Mouse (Mus musculus) stomach, embryonic 15.5 days (tissue): ENCODE measurements at regions not wholly inside any gene's neighbourhood (a gene's known extent, or its start where the extent isn't known, plus 50 kb on each side); places are given as distances from the start of the nearest gene placed in this dataset.

ENCODE experiments used
- ATAC-seq: fragments of 200-750 bp; cut with Nextera tagmentation; 2 replicates; pipeline ENCODE4 v1.8.0; 2017; ENCODE audit warnings: low read depth, moderate number of reproducible peaks, moderate TSS enrichment; ENCODE audit not compliant: insufficient read depth, low FRiP score
- H3K27ac ChIP-seq: fragments of 300-500 bp; sonication (generic); 2 replicates; pipeline ENCODE4 v1.5.1; 2015; ENCODE audit warnings: mild to moderate bottlenecking, inconsistent platforms
- H3K27me3 ChIP-seq: fragments of 300-500 bp; sonication (generic); replicated peaks from 2 replicates; pipeline ENCODE4 v1.6.1; 2015; ENCODE audit warnings: inconsistent platforms
- H3K36me3 ChIP-seq: fragments of 300-500 bp; sonication (generic); 2 replicates; pipeline ENCODE4 v1.6.1; 2015; ENCODE audit warnings: inconsistent platforms
- H3K4me1 ChIP-seq: fragments of 300-500 bp; sonication (generic); 2 replicates; pipeline ENCODE4 v1.6.1; 2015; ENCODE audit warnings: inconsistent platforms
- H3K4me2 ChIP-seq: fragments of 300-500 bp; sonication (generic); 2 replicates; pipeline ENCODE4 v1.6.1; 2015; ENCODE audit warnings: mild to moderate bottlenecking, inconsistent platforms
- H3K4me3 ChIP-seq: fragments of 300-500 bp; sonication (generic); replicated peaks from 2 replicates; pipeline ENCODE4 v1.5.1; 2015; ENCODE audit warnings: inconsistent platforms
- H3K9ac ChIP-seq: fragments of 300-500 bp; sonication (generic); 2 replicates; pipeline ENCODE4 v1.6.1; 2015; ENCODE audit warnings: inconsistent platforms
- H3K9me3 ChIP-seq: fragments of 300-500 bp; sonication (generic); 2 replicates; pipeline ENCODE4 v1.6.1; 2016; ENCODE audit warnings: inconsistent platforms
- WGBS: fragments of 180-500 bp; shearing (Covaris S2); methylation state at CpG from one replicate; pipeline ENCODE4 v1.1.7; 2015; 5-methylcytosine and 5-hydroxymethylcytosine counted together

DNA sequence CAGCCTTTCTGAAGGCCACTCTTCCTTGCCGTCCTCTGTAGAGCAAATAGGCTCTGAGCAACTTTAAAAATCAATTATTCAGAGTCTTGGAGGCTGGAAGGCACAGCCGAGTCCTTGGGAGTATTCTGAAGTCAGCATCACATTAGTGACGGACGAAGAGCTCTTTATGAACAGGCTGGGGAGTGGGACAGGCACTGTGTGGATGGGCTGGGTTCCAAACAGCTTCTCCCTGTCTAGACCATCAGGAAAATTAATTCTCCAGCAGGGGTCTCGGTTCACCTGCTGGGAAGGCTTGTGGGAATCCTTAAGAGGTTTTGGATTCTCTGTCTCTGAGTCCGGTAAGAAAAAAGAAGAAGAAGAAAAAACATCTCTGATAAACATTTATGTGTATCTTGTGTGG is 110.9 kb downstream of the Gm9817 start:
- 48% methylated on average over 6 of the region's 6 CpGs for WGBS
- Histone ChIP-seq H3K4me2 (no peak overlapping the region), H3K36me3 (no peaks in the 10 kb centered on the region), H3K4me1 (no peaks in the 10 kb centered on the region), H3K9me3 (no peaks in the 10 kb centered on the region), H3K27me3 (no peaks in the 10 kb centered on the region), H3K27ac (no peak overlapping the region), H3K9ac (no peak overlapping the region), H3K4me3 (no peak overlapping the region)
- ATAC-seq, result no peak

DNA sequence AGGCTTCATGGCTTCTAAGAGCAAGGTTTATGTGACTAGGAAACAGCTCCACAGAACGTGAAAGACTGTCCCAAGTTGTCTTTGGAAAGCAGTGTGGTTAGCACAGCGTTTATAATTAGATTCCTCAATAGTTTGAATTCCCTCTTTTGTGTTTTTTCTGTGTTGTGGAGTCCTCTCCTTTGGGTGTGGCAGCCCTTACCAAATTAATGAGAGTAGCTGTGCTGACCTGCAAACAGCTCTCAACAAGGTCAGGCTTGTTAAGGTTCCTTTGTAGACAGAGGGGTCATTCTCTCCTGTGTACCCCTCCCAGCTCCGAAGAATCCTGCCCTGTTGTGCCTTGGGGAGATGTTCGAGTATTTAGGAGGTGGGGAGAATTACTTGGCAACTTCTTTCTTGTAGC is 111.7 kb downstream of the Gm9817 start:
- no peak overlapping the region for H3K27ac ChIP-seq
- no peaks in the 10 kb centered on the region for H3K36me3 ChIP-seq
- H3K27me3 ChIP-seq, result no peaks in the 10 kb centered on the region
- H3K4me3 ChIP-seq, result no peak overlapping the region
- 55% methylated on average over 4 of the region's 4 CpGs for WGBS
- H3K9me3 ChIP-seq, result no peaks in the 10 kb centered on the region
- no peaks in the 10 kb centered on the region for H3K4me1 ChIP-seq
- no peak for ATAC-seq
- no peak overlapping the region for H3K4me2 ChIP-seq
- H3K9ac ChIP-seq, result no peak overlapping the region

GRCm38 (mm10) chr13:45192079-45192478 is 113.6 kb downstream of the Gm9817 start:
- Histone ChIP-seq H3K4me3 (no peak overlapping the region), H3K36me3 (no peaks in the 10 kb centered on the region), H3K9ac (no peak overlapping the region), H3K27ac (no peak overlapping the region), H3K9me3 (no peaks in the 10 kb centered on the region), H3K4me1 (no peaks in the 10 kb centered on the region), H3K27me3 (no peaks in the 10 kb centered on the region), H3K4me2 (no peak overlapping the region)
- no peak for ATAC-seq
- WGBS, result 65% methylated on average over 8 of the region's 8 CpGs

DNA sequence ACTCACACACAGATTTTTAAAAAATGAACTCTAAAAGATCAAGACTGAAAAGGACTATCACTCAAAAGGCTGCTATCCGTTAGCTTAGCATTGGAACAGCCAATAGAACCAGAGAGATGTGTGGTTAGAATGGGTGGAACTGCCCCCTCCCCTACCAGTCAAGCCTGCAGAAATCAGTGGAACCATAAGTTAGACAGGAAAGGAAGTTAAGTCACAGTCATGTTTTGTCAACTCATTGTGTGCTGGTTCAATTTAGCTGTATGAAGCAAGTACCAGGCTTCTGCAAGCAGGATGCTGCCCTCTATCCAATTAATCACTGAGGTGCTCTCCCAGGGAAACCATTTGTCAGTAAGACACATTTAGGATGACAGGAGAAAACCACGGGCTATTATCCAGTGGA is 117.1 kb downstream of the Gm9817 start:
- Histone ChIP-seq H3K9me3 (no peaks in the 10 kb centered on the region), H3K4me1 (no peaks in the 10 kb centered on the region), H3K9ac (no peak overlapping the region), H3K27ac (no peak overlapping the region), H3K36me3 (no peaks in the 10 kb centered on the region), H3K27me3 (no peaks in the 10 kb centered on the region), H3K4me3 (no peak overlapping the region), H3K4me2 (no peak overlapping the region)
- WGBS, result 47% methylated on average over 2 of the region's 2 CpGs
- no peak for ATAC-seq

DNA sequence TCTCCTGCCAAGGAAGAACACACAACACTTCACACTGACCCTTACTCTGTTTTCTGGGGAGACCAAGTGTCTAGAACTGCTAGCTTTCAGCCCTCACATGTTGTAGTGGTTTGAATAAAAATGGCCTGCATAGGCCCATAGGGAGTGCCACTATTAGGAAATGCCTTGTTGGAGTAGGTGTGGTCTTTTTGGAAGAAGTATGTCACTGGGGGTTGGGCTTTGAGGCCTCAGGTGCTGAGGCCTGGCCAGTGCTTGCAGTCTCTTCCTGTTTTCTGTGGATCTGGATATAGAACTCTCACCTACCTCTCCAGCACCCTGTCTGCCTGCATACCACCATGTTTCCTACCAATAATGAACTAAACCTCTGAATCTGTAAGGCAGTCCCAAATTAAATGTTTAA is 117.9 kb downstream of the Gm9817 start:
- Histone ChIP-seq H3K4me2 (no peak overlapping the region), H3K9me3 (no peaks in the 10 kb centered on the region), H3K9ac (no peak overlapping the region), H3K27me3 (no peaks in the 10 kb centered on the region), H3K27ac (no peak overlapping the region), H3K4me1 (no peaks in the 10 kb centered on the region), H3K36me3 (no peaks in the 10 kb centered on the region), H3K4me3 (no peak overlapping the region)
- no peak for ATAC-seq

DNA sequence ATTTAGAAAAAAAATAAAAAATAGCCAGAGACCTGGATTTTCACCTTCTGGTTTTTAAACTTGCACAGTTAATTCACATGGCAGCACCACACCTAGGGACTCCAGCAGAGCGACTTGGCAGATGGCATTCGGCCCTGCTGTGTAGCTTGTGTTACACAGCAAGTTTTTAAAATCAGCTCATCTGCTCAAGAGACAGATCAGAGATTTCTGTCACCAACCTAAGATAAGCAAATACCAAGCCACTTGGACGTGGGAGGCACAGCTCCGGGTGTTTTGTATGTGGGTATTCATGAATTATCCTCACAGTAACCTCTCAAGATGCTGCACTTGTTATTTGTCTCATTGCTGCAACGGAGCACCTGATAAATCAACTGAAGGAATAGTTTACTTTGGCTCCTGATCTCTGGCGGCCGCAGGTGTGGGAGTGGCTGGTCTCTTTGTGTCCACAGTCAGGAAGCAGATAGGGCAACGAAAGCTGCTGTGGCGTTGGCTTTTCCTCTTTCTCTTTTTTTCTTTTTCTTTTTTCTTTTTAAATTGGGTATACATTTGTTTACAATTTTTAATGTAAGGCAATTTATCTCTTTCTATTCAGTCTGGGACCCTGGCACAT is 122.1 kb downstream of the Gm9817 start:
- no peak overlapping the region for H3K27ac ChIP-seq
- no peak overlapping the region for H3K4me3 ChIP-seq
- no peaks in the 10 kb centered on the region for H3K36me3 ChIP-seq
- no peak overlapping the region for H3K4me2 ChIP-seq
- WGBS, result 40% methylated on average over 9 of the region's 9 CpGs
- H3K9me3 ChIP-seq, result no peaks in the 10 kb centered on the region
- no peaks in the 10 kb centered on the region for H3K27me3 ChIP-seq
- no peak overlapping the region for H3K9ac ChIP-seq
- H3K4me1 ChIP-seq, result no peaks in the 10 kb centered on the region
- no peak for ATAC-seq

DNA sequence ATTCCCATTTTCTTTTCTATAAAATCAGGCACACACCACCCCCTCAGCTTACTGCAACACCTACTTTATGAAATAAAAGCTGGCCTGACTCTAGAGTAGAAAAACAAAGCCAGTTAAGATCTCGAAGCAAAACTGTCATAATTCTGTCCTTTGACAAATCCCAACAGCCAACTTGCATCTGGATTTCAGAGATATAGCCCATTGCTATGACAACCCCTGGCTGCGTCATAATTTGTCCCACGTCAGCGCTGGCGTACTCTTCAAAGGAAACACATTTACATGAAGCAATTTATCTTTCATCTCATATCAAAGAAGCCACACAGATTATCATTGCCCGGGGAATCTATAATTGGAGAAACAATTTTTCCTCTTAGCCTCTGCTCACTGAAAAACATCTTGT is 126.4 kb downstream of the Gm9817 start:
- Histone ChIP-seq H3K4me3 (no peak overlapping the region), H3K9ac (no peak overlapping the region), H3K27ac (no peak overlapping the region), H3K36me3 (no peaks in the 10 kb centered on the region), H3K4me2 (no peak overlapping the region), H3K9me3 (no peaks in the 10 kb centered on the region), H3K4me1 (no peaks in the 10 kb centered on the region), H3K27me3 (no peaks in the 10 kb centered on the region)
- WGBS, result 63% methylated on average over 6 of the region's 6 CpGs
- no peak for ATAC-seq

DNA sequence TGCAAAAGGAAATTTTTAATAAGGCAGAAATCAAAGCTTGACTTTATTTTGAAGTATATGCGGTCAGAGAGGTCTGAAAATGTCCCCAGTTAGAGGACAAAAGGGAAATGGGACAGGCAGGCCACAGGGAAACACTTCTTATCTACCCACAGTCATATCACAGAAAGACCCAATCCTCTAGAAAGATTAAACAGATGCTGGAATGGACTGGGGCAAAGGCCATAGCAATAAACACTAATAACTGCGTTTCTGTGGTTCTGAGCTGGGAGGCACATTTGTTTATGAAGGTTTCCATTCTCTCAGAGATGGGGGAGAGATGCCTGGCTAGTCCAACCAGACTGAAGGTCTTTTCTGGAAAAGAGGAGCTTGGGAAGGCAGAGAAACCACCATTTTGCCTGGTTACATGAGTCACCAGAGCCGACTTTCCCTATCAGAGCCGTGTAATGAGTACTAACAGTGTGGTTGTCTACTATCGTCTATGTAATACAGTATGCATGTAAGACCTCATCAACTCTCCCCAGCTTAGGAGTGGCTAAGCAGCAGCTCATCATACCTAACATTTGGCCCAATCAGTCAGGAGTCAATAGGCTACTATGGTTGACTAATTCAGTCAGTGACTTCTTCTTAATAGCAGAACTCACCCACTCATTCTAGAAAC is 130.2 kb downstream of the Gm9817 start:
- Histone ChIP-seq H3K4me1 (no peaks in the 10 kb centered on the region), H3K9me3 (no peaks in the 10 kb centered on the region), H3K27me3 (no peaks in the 10 kb centered on the region), H3K4me3 (no peak overlapping the region), H3K27ac (no peak overlapping the region), H3K36me3 (no peaks in the 10 kb centered on the region), H3K9ac (no peak overlapping the region), H3K4me2 (no peak overlapping the region)
- WGBS, result 64% methylated on average over 5 of the region's 5 CpGs
- no peak for ATAC-seq

DNA sequence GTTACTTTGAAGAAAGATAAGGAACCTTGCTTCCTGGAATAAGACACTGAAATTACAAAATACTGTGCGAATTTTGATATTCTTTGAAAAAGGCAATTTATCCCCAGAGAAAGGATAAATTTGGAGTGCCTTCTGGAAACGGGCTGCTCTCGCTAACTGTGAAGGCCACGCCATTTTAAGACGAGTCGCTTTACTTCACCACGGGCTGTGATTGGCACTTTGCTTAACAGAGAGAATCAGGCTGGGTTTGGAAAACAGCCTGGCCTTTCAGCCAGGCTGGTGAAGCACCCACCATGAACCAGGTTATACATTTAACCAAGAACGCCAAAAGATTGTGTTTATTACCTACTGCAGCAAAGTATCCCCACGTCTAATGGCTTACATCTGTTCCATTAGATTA is 132.7 kb downstream of the Gm9817 start:
- H3K4me3 ChIP-seq, result no peak overlapping the region
- no peaks in the 10 kb centered on the region for H3K27me3 ChIP-seq
- WGBS, result 78% methylated on average over 9 of the region's 9 CpGs
- no peaks in the 10 kb centered on the region for H3K36me3 ChIP-seq
- no peak overlapping the region for H3K9ac ChIP-seq
- H3K27ac ChIP-seq, result no peak overlapping the region
- no peak overlapping the region for H3K4me2 ChIP-seq
- no peak for ATAC-seq
- H3K4me1 ChIP-seq, result no peaks in the 10 kb centered on the region
- H3K9me3 ChIP-seq, result no peaks in the 10 kb centered on the region

DNA sequence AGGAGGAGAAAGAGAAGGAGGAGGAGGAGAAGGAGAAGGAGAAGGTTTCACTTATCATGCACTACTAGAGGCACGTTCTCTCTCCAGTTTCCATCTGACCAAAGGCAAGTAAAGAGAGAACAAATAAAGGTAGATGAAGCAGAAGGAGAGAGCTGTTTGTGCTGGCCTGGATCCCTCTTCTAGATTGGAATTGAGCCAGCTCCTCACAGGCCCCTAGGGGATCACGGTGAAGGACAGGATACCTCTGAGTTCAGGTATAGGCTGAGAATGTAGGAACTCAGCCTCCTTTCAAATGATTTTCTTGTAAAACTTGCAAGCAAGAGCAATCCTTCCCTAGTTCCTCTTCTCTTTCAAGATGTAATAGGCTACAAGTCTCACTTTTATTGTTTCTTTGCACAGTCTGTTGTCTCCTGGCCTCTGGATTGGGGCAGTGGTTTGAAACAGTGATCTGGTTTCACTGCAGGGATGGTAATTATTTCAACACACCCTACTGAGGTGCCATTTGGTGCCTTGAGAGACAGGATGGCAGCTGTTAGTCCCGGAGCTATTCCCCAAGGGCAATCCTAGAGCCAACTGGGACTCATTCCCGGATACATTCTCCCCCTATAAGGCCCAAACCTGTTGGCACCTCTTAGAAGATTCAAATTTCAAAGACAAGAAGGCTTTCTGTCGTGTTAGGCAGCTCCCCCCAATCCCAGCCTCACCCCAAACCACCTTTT is 134.8 kb downstream of the Gm9817 start:
- H3K4me2 ChIP-seq, result no peak overlapping the region
- WGBS, result 46% methylated on average over 5 of the region's 5 CpGs
- no peaks in the 10 kb centered on the region for H3K36me3 ChIP-seq
- H3K4me1 ChIP-seq, result no peaks in the 10 kb centered on the region
- no peak overlapping the region for H3K4me3 ChIP-seq
- no peak overlapping the region for H3K9ac ChIP-seq
- H3K27me3 ChIP-seq, result no peaks in the 10 kb centered on the region
- no peak for ATAC-seq
- H3K27ac ChIP-seq, result no peak overlapping the region
- no peaks in the 10 kb centered on the region for H3K9me3 ChIP-seq

- H3K9ac ChIP-seq, result no peak overlapping the region
- H3K36me3 ChIP-seq, result no peaks in the 10 kb centered on the region
- no peak overlapping the region for H3K4me3 ChIP-seq
- H3K27me3 ChIP-seq, result no peaks in the 10 kb centered on the region
- H3K4me2 ChIP-seq, result no peak overlapping the region
- H3K27ac ChIP-seq, result no peak overlapping the region
- 91% methylated on average over 4 of the region's 4 CpGs for WGBS
- H3K9me3 ChIP-seq, result no peaks in the 10 kb centered on the region
- ATAC-seq, result no peak
- H3K4me1 ChIP-seq, result no peaks in the 10 kb centered on the region
Measured at GRCm38 (mm10) chr13:45218251-45218650, 139.8 kb downstream of the Gm9817 start.

DNA sequence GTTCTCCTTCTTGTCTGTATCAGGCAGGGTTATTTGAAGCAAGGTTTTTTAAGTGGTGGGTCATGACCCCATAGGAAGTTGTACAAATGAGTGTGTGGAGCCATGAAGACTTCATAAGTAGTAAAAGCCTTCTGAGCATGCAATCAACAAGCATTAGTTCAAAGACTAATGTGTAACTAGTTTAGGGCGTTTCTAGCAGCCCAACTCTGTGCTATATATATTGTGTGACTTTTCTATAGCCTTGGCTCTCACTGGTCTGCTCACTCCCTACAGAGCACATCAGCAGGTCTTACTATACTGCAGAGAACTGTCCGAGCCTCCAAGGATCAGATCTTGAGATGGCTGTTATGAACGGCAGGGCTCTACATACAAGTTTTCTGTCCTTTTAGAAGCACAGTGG is 141.2 kb downstream of the Gm9817 start:
- no peaks in the 10 kb centered on the region for H3K36me3 ChIP-seq
- H3K27me3 ChIP-seq, result no peaks in the 10 kb centered on the region
- no peak overlapping the region for H3K4me2 ChIP-seq
- H3K4me1 ChIP-seq, result no peaks in the 10 kb centered on the region
- no peak overlapping the region for H3K4me3 ChIP-seq
- ATAC-seq, result no peak
- no peaks in the 10 kb centered on the region for H3K9me3 ChIP-seq
- WGBS, result 71% methylated on average over 3 of the region's 3 CpGs
- no peak overlapping the region for H3K27ac ChIP-seq
- H3K9ac ChIP-seq, result no peak overlapping the region
